Mouse (Mus musculus): ENCODE measurements around the gene Tm4sf5.

- no peak for TF ChIP-seq CTCF (IDR thresholded peaks at IDR 0.05; ENCODE audit: extremely low read depth, insufficient read depth, low read length)
- no peak for TF ChIP-seq POLR2A (IDR thresholded peaks at IDR 0.05; ENCODE audit: extremely low read depth, insufficient read depth, low read length)
Measured at GRCm38 (mm10) chr11:70459601-70460101, 45.4 kb upstream of the Tm4sf5 start, which contains the start of gene Cxcl16.

All from cortical plate, adult 2 months (tissue).